Mouse (Mus musculus) neural tube, embryonic 11.5 days (tissue): Measurements from ENCODE around the gene Flrt1. TPM values are rescaled to one million over a fixed set of nuclear protein-coding genes. Genes with fewer than 3 reads are reported as not detected.

Experiments used
- ATAC-seq: fragments of 200-750 bp; cut with Nextera tagmentation; 2 replicates; pipeline ENCODE4 v1.8.0; 2017; ENCODE audit warnings: moderate number of reproducible peaks, mild to moderate bottlenecking, moderate TSS enrichment, moderate library complexity; ENCODE audit not compliant: insufficient read depth, low FRiP score, low TSS enrichment
- DNase-seq: peaks from one replicate; pipeline ENCODE4 v3.0.0-alpha.2; 2015; ENCODE audit warnings: low spot score
- H3K27ac ChIP-seq: fragments of 300-500 bp; sonication (generic); 2 replicates; pipeline ENCODE4 v1.5.1; 2014; ENCODE audit warnings: low read depth, mild to moderate bottlenecking, low read length
- H3K27me3 ChIP-seq: fragments of 300-500 bp; sonication (generic); 2 replicates; pipeline ENCODE4 v1.6.1; 2014; ENCODE audit warnings: mild to moderate bottlenecking, low read length, mixed read lengths; ENCODE audit not compliant: control insufficient read depth, insufficient read depth
- H3K36me3 ChIP-seq: fragments of 300-500 bp; sonication (generic); 2 replicates; pipeline ENCODE4 v1.6.1; 2014; ENCODE audit warnings: mild to moderate bottlenecking, low read length, moderate library complexity, mixed read lengths; ENCODE audit not compliant: control insufficient read depth, insufficient read depth
- H3K4me1 ChIP-seq: fragments of 300-500 bp; sonication (generic); 2 replicates; pipeline ENCODE4 v1.6.1; 2014; ENCODE audit warnings: low read length, mixed read lengths; ENCODE audit not compliant: control insufficient read depth, insufficient read depth
- H3K4me2 ChIP-seq: fragments of 300-500 bp; sonication (generic); 2 replicates; pipeline ENCODE4 v1.6.1; 2014; ENCODE audit warnings: low read depth, mild to moderate bottlenecking, moderate library complexity
- H3K4me3 ChIP-seq: fragments of 300-500 bp; sonication (generic); 2 replicates; pipeline ENCODE4 v1.5.1; 2014; ENCODE audit warnings: low read depth, low read length
- H3K9ac ChIP-seq: fragments of 300-500 bp; sonication (generic); 2 replicates; pipeline ENCODE4 v1.6.1; 2014; ENCODE audit warnings: mild to moderate bottlenecking, low read length
- H3K9me3 ChIP-seq: fragments of 300-500 bp; sonication (generic); 2 replicates; pipeline ENCODE4 v1.6.1; 2016; ENCODE audit warnings: low read length; ENCODE audit not compliant: control insufficient read depth
- WGBS: fragments of 180-500 bp; shearing (Covaris S2); extraction: QIAGEN DNeasy Blood & Tissue Kit; methylation state at CpG from one replicate; pipeline ENCODE4 v1.1.7; 2014; 5-methylcytosine and 5-hydroxymethylcytosine counted together
- polyA plus RNA-seq: library from polyadenylated mRNA; unstranded; fragments of >200 nt; fragmentation: Nextera tagmentation; extraction: Ambion mirVana; gene quantifications from 2 replicates; pipeline ENCODE4 v1.2.1, GENCODE M21; 2014

Gene Flrt1
- polyA plus RNA-seq, 1 experiment from 2014 or later, result 7.5 TPM

DNA sequence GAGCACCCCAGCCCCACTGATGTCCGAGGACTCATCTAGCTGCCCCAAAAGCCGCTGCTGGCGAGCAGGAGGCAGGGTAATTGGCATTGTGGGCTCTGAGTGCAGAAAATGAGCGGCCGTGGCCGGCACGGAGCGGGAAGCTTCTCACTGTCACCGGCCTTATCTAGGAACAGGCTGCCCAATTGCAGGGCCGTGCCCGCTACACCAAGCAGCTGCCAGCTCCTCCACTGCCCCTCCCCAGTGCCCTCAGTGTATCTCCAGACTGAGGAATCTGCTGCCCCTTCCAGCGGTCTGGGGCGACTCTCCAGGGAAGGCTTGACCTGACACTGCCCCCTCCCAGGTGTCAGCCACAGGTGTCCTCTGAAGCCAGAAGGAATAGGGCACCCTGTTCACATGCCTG lies 40.8 kb upstream of the Flrt1 start:
- Histone ChIP-seq H3K4me3 (no peak overlapping the region), H3K9ac (no peak overlapping the region), H3K4me1 (peaks cover 36% of the 10 kb centered on the region), H3K9me3 (no peaks in the 10 kb centered on the region), H3K36me3 (no peaks in the 10 kb centered on the region), H3K27ac (no peak overlapping the region), H3K27me3 (peaks cover 5% of the 10 kb centered on the region; the same call in 1 of the 2 replicates), H3K4me2 (no peak overlapping the region)
- WGBS, result 78% methylated on average over 13 of the region's 13 CpGs
- DNase-seq (no peak), ATAC-seq (no peak)

DNA sequence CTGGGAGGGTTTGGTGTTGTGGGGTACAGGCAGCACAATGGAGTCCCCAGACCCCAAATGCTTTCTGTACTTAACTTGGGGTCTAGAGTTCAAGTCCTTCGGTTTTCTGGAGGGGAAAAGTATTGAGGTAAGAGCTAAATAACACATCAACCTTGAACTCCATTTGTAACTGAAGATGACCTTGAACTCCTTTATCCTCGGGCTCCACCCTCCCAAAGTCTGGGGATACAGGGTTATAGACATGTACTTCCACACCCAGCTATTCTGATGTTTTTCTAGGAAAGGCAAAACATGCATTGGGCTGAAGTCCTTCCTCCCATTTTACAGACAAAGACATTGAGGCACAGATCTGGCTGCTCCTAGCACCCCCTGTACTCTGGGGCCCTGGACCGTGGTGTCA lies 38.9 kb upstream of the Flrt1 start:
- H3K4me3 ChIP-seq, result no peak overlapping the region
- H3K4me2 ChIP-seq, result peak overlapping the region; percentile 49
- no peak for ATAC-seq
- H3K9me3 ChIP-seq, result no peaks in the 10 kb centered on the region
- peaks cover 5% of the 10 kb centered on the region; the same call in 1 of the 2 replicates for H3K27me3 ChIP-seq
- no peak overlapping the region for H3K9ac ChIP-seq
- peaks cover 43% of the 10 kb centered on the region for H3K4me1 ChIP-seq
- no peaks in the 10 kb centered on the region for H3K36me3 ChIP-seq
- WGBS, result 74% methylated on average over 3 of the region's 3 CpGs
- no peak for DNase-seq
- no peak overlapping the region for H3K27ac ChIP-seq

DNA sequence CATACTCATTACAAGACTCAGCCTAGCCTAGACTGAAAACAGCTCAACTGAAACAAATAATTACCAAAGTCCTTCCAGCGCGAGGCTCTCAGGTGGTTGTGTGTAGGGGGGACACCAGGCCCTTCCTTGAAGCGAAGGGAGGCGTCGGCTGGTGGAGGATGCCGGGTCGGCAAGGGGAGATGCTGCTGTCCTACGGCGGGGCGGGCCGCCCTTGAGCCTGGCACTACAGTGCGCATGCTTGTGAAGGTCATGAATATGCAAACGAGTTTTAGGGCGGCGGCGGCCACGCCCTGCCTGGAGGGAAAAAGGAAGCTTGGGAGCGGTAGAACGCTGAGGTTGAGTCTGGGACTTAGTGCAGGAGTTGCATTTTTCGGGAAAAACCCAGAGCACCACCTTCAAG lies 38.3 kb upstream of the Flrt1 start:
- Histone ChIP-seq H3K4me2 (peak overlapping the region; percentile 49), H3K4me1 (peaks cover 43% of the 10 kb centered on the region), H3K9me3 (no peaks in the 10 kb centered on the region), H3K27ac (no peak overlapping the region; the same call in 1 of the 2 replicates), H3K27me3 (peaks cover 5% of the 10 kb centered on the region; the same call in 1 of the 2 replicates), H3K36me3 (no peaks in the 10 kb centered on the region), H3K4me3 (peak overlapping the region; percentile 19; the same call in 1 of the 2 replicates), H3K9ac (peak overlapping the region; percentile 20; the same call in 1 of the 2 replicates)
- DNase-seq (peak; percentile 81), ATAC-seq (peak; percentile 64)
- WGBS, result under 1% methylated on average over 20 of the region's 20 CpGs

DNA sequence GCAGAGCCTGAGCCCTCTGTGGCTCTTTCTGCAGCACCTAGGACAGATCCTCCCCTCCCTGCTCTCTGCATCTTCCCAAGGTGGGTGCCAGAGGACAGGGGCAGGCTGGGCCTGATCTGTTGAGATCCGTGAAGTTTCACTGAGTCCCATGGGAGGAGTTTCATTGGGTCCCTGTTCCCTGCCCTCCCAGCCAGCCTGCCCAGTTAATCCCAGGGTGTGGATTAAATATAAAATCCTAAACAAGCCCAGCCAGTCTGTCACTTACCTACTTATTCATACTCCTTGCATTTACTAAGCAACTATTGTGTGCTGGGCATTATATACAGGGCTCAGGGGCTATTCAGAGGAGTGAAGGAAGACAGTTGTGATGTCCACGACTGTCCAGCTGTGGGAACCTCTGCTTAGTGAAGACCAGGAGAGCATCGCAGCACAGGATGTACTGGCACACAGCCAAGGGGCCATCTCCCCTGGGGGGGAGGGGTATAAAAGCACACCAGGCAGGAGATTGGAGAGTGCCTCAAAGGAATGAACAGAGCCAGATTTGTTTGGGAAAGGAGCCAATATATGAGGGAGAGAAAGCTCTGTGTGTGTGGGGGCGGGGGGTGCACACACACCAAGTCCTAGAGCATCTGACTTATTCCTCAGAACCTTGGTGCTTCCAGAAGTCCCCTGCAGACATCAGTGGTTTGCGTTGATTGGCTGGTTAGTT lies 36.8 kb upstream of the Flrt1 start:
- H3K27ac ChIP-seq, result no peak overlapping the region
- DNase-seq, result no peak
- H3K4me2 ChIP-seq, result no peak overlapping the region
- H3K27me3 ChIP-seq, result peaks cover 6% of the 10 kb centered on the region
- H3K36me3 ChIP-seq, result no peaks in the 10 kb centered on the region
- no peak overlapping the region for H3K9ac ChIP-seq
- H3K4me1 ChIP-seq, result peaks cover 45% of the 10 kb centered on the region
- no peak overlapping the region for H3K4me3 ChIP-seq
- no peak for ATAC-seq
- H3K9me3 ChIP-seq, result no peaks in the 10 kb centered on the region
- WGBS, result 63% methylated on average over 5 of the region's 5 CpGs

DNA sequence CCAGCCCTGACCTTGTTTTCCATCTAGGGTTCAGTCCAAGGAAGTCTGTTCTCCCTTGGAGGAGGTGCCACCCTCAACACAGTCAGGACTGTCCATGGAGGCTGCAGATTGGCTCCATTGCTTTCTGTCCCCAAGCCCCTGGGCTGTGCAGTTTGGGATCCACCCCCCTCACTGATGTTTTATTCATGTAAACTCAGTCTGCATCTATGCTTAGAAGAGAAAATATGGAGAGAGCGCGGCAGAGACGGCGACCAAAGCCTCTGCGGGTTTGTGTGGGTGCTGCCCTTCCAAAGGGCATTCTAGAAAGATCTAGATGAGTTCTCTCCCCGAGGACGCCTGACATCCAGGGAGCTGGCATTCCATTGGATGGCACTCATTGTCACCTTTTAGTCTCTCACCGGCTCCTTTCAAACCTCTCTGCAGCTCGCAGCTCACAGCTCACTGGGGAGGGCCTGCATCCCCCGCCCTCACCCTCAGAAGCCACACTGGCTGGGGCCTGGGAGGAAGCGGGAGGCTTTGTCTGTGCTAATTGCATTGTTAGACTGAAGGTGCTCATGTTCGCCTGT lies 35.4 kb upstream of the Flrt1 start:
- DNase-seq (no peak), ATAC-seq (no peak)
- Histone ChIP-seq H3K27ac (peak overlapping the region; percentile 53; the same call in 1 of the 2 replicates), H3K9ac (no peak overlapping the region), H3K4me1 (peaks cover 53% of the 10 kb centered on the region), H3K4me2 (no peak overlapping the region), H3K4me3 (no peak overlapping the region), H3K36me3 (no peaks in the 10 kb centered on the region), H3K27me3 (peaks cover 13% of the 10 kb centered on the region), H3K9me3 (no peaks in the 10 kb centered on the region)
- 54% methylated on average over 12 of the region's 12 CpGs for WGBS

DNA sequence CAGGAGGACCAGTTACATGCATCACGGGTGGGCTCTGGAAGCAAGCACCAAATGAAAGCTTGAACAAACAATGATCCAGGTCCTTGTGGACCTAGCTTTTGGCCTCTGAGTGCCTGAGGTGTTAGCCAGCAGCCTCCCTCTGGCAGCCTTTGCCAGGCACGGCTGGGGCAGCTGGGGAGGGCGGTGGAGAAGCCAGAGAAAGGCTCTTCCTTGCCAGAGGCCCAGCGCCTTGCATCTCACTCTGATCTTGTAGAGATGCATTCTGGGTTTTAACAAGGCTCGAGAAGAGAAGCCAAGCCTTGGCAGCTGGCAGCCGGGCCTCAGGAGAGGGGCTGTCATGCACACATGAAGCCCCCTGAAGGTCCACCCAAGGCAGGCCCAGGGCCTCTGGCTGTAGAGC lies 34.8 kb upstream of the Flrt1 start:
- Histone ChIP-seq H3K9ac (peak overlapping the region; percentile 37; the same call in 1 of the 2 replicates), H3K9me3 (no peaks in the 10 kb centered on the region), H3K4me3 (no peak overlapping the region), H3K36me3 (no peaks in the 10 kb centered on the region), H3K4me2 (no peak overlapping the region), H3K27ac (0 out of 2 replicates have a peak overlapping the region, but pooled peaks have one; percentile 53), H3K27me3 (peaks cover 13% of the 10 kb centered on the region), H3K4me1 (peaks cover 58% of the 10 kb centered on the region)
- 83% methylated on average over 6 of the region's 6 CpGs for WGBS
- DNase-seq (no peak), ATAC-seq (no peak)

DNA sequence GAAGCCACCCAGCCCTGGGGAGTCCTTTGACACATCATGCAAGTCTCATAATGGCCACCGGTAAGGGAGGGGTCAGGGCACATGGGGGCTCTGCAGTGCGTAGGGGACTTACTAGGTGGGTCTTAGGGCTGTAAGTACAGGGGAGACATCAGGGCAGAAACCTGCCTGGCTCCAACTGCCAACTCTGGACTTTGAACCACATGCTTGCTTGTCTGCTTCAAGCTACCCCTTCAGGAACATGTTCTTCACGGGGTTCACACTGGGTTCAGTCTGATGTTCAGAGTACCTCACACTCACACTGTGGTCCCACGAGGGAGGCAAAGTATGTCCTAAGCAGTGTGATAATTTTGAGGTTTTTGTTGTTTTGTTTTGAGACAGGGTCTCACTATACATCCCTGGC lies 33.8 kb upstream of the Flrt1 start:
- Histone ChIP-seq H3K36me3 (no peaks in the 10 kb centered on the region), H3K27ac (no peak overlapping the region), H3K4me2 (no peak overlapping the region), H3K9me3 (no peaks in the 10 kb centered on the region), H3K4me1 (peaks cover 69% of the 10 kb centered on the region), H3K4me3 (no peak overlapping the region), H3K27me3 (peaks cover 10% of the 10 kb centered on the region), H3K9ac (no peak overlapping the region)
- 75% methylated on average over 4 of the region's 4 CpGs for WGBS
- DNase-seq (no peak), ATAC-seq (no peak)

DNA sequence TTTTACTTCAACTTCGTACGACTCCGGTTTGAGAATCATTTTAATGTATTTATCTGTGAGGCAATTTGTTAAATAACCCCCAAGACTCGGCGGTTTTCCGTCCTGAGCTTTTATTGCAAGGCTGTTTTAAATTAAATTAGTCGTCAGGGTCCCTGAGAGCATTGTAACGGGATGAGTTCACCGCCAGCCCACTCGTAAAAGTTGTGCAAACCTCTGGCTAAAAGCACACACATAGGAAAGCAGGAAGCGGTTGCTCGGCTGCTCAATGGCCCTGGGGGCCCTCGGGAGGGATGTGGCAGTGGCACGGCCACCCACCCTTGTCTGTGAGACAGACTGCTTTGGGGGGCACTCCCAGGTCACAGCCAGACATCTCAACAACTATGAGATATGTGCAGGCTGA lies 32.8 kb upstream of the Flrt1 start:
- H3K9me3 ChIP-seq, result no peaks in the 10 kb centered on the region
- no peak overlapping the region for H3K9ac ChIP-seq
- H3K36me3 ChIP-seq, result no peaks in the 10 kb centered on the region
- peaks cover 70% of the 10 kb centered on the region for H3K4me1 ChIP-seq
- WGBS, result 25% methylated on average over 14 of the region's 14 CpGs
- ATAC-seq (no peak), DNase-seq (no peak)
- H3K4me2 ChIP-seq, result no peak overlapping the region
- H3K4me3 ChIP-seq, result no peak overlapping the region
- H3K27ac ChIP-seq, result peak overlapping the region; percentile 53; the same call in 1 of the 2 replicates
- peaks cover 9% of the 10 kb centered on the region for H3K27me3 ChIP-seq
